Mouse (Mus musculus): Measurements from ENCODE around the gene Sh3gl3. TPM values are rescaled to one million over a fixed set of nuclear protein-coding genes. Genes with fewer than 3 reads are reported as not detected.

The Sh3gl3 gene
- total RNA-seq, 2 experiments from 2014 or later: 41.9 to 49.7 TPM

- DNase-seq (ENCODE audit: low spot score in 2 of 2): peak; percentile 47 to 54
Measured at GRCm38 (mm10) chr7:82275529-82276204, 102.0 kb downstream of the Sh3gl3 start.

- DNase-seq (ENCODE audit: low spot score in 2 of 2): no peak
Measured at GRCm38 (mm10) chr7:82282011-82282410, 108.4 kb downstream of the Sh3gl3 start.

- peak; percentile 33 to 34 for DNase-seq (ENCODE audit: low spot score in 2 of 2)
Measured at GRCm38 (mm10) chr7:82282464-82282863, 108.8 kb downstream of the Sh3gl3 start.

GRCm38 (mm10) chr7:82287242-82287641 is 113.6 kb downstream of the Sh3gl3 start:
- no peak for DNase-seq (ENCODE audit: low spot score in 2 of 2)

GRCm38 (mm10) chr7:82293441-82293840 is 119.8 kb downstream of the Sh3gl3 start:
- DNase-seq (ENCODE audit: low spot score in 2 of 2): no peak

- DNase-seq (ENCODE audit: low spot score in 2 of 2): no peak
Measured at GRCm38 (mm10) chr7:82294083-82294482, 120.4 kb downstream of the Sh3gl3 start.

- DNase-seq (ENCODE audit: low spot score in 2 of 2): no peak
Measured at GRCm38 (mm10) chr7:82294611-82295010, 121.0 kb downstream of the Sh3gl3 start.

- no peak for DNase-seq (ENCODE audit: low spot score in 2 of 2)
Measured at GRCm38 (mm10) chr7:82308398-82308797, 134.8 kb downstream of the Sh3gl3 start.

GRCm38 (mm10) chr7:82318515-82318914 is 144.9 kb downstream of the Sh3gl3 start:
- no peak for DNase-seq (ENCODE audit: low spot score in 2 of 2)

GRCm38 (mm10) chr7:82326616-82327015 is 153.0 kb downstream of the Sh3gl3 start:
- DNase-seq (ENCODE audit: low spot score in 2 of 2): no peak

- DNase-seq (ENCODE audit: low spot score in 2 of 2): no peak
Measured at GRCm38 (mm10) chr7:82327201-82327600, 153.6 kb downstream of the Sh3gl3 start.

GRCm38 (mm10) chr7:82327881-82328280 is 154.2 kb downstream of the Sh3gl3 start:
- DNase-seq (ENCODE audit: low spot score in 2 of 2): no peak

- no peak for DNase-seq (ENCODE audit: low spot score in 2 of 2)
Measured at GRCm38 (mm10) chr7:82329831-82330230, 156.2 kb downstream of the Sh3gl3 start.

GRCm38 (mm10) chr7:82330860-82331259 is 157.2 kb downstream of the Sh3gl3 start:
- DNase-seq (ENCODE audit: low spot score in 2 of 2): no peak

GRCm38 (mm10) chr7:82334000-82334399 is 160.4 kb downstream of the Sh3gl3 start:
- no peak for DNase-seq (ENCODE audit: low spot score in 2 of 2)

GRCm38 (mm10) chr7:82335211-82336121 is 161.8 kb downstream of the Sh3gl3 start, which contains the start of gene Adamtsl3:
TSS of gene Adamtsl3 (plus strand) at chr7:82335694.
- no peak for DNase-seq (ENCODE audit: low spot score in 2 of 2)

GRCm38 (mm10) chr7:82336132-82336531 is 162.5 kb downstream of the Sh3gl3 start:
- peak in 1 of 2 experiments; percentile 13 for DNase-seq (ENCODE audit: low spot score in 2 of 2)

- DNase-seq (ENCODE audit: low spot score in 2 of 2): no peak
Measured at GRCm38 (mm10) chr7:82338121-82338520, 164.5 kb downstream of the Sh3gl3 start.

- DNase-seq (ENCODE audit: low spot score in 2 of 2): no peak
Measured at GRCm38 (mm10) chr7:82338532-82338931, 164.9 kb downstream of the Sh3gl3 start.

GRCm38 (mm10) chr7:82339214-82339613 is 165.6 kb downstream of the Sh3gl3 start:
- no peak for DNase-seq (ENCODE audit: low spot score in 2 of 2)

- no peak for DNase-seq (ENCODE audit: low spot score in 2 of 2)
Measured at GRCm38 (mm10) chr7:82341476-82341875, 167.8 kb downstream of the Sh3gl3 start.

GRCm38 (mm10) chr7:82346706-82347105 is 173.1 kb downstream of the Sh3gl3 start:
- no peak for DNase-seq (ENCODE audit: low spot score in 2 of 2)

Measured in left cerebral cortex, adult 18-20 months (tissue).